Mouse (Mus musculus) left cerebral cortex, adult 2 months (tissue): ENCODE results near the gene Arid2. TPM values are rescaled to one million over a fixed set of nuclear protein-coding genes. Genes with fewer than 3 reads are reported as not detected.

Experiments
- DNase-seq, 2 experiments: peaks; one replicate each; pipeline ENCODE4 v3.0.0; 2021 to 2022; ENCODE audit warnings: low spot score in 2 of 2, mixed read lengths in 1 of 2; ENCODE audit errors: extremely low spot score in 1 of 2
- H3K27ac ChIP-seq: fragments of 200-600 bp; 2 replicates; pipeline ENCODE4 v1.8.1; 2022
- H3K4me3 ChIP-seq: fragments of 200-600 bp; 2 replicates; pipeline ENCODE4 v1.8.1; 2022
- CTCF ChIP-seq: fragments of 200-600 bp; IDR thresholded peaks from 2 replicates; pipeline ENCODE4 v1.8.1; 2022; ENCODE audit warnings: antibody characterized with exemption, mild to moderate bottlenecking, moderate library complexity
- intact Hi-C: fragments of 180-260 bp; cut with DNase I; formaldehyde crosslinking; loops from one replicate; pipeline ENCODE4 v1.15.1; 2025
- total RNA-seq, 2 experiments: library from RNA; stranded (reverse); gene quantifications; 2 replicates each; pipeline ENCODE4 v1.2.3; 2021

Arid2 gene
- total RNA-seq, 2 experiments from 2014 or later = 30.3 to 35.3 TPM

DNA sequence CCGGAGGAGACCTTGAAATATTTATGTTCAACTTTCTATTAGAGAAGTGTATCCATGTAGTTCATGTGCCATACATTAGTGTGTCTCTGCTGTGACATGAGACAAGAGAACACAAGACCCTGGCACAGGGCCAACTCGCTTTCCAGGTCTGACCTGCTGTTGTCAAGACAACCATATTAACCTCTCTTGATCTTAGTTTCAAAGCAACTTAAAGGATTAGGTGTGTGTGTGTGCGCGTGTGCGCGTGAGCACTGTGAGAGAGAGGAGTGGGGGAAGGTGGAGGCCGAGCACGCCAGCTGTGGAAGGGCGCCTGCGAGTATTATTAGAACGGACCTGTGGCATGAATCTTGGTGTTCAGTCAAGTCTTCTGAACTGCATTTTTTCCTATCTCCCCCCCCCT is 15.0 kb upstream of the Arid2 start:
- no peak for TF ChIP-seq CTCF
- Histone ChIP-seq H3K27ac (no peak overlapping the region), H3K4me3 (no peak overlapping the region)
- DNase-seq = no peak
- intact Hi-C loops = no loop called here

DNA sequence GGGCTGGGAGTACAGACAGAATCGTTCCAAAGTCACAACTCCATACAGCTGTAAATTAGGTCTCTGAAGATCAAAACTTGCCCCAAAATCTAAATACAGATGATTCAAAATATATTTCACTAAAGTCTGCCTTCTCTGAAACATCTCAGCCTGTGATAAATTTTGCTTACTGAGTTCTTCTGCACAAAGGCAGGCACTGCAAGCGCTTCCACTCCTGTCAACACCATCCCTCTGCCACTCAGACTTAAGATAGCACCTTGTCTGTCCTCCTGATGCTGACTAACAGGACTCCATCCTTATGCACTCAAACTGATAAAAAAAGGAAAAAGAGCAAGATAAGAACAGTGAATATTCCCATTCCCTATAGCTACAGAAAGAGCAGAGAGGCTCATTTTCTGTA is 13.0 kb upstream of the Arid2 start:
- no peak overlapping the region for H3K27ac ChIP-seq
- intact Hi-C loops = no loop called here
- DNase-seq = no peak
- TF ChIP-seq CTCF = no peak
- H3K4me3 ChIP-seq = no peak overlapping the region

- TF ChIP-seq CTCF = no peak
- DNase-seq = no peak
Measured at GRCm38 (mm10) chr15:96275198-96275597, 12.1 kb upstream of the Arid2 start.

DNA sequence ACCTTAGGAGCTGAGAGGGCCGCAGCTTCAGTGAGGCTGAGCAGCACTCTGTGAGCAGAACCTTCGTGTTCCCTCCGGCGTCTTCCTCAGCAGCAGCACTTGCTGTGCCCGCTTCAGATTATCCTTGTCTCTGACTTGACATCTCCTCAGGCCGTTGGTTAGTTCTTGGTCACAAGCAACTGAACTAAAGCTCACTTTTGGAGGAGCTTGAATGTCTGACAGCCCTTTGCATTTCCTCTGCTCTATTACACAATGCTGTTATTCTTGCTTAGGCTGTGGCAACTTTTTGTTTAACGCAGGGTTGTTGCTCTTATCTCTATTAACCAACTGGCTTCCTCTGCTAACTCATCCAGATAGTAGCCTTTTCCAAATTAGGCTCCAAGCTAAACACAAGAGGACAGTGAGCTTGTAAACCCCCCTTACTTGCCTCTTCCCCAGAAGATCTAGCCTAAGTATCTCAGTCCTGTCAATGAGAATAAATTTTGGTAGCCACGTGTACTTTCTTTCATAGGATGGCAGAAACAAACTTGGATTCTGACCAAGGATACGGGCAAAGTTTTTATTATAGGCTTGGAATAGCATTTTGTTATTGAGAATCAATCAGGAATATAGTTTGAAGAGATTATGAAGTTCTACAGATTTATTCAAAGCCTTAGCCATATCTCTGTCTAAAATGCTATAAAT is 11.4 kb upstream of the Arid2 start:
- intact Hi-C loops = loop anchor here (5.0 kb wide), 1 partner anchor 254 kb away; no protein-coding TSS in a partner anchor
- DNase-seq = no peak
- no peak overlapping the region for H3K4me3 ChIP-seq
- no peak for TF ChIP-seq CTCF
- no peak overlapping the region for H3K27ac ChIP-seq

More at GRCm38 (mm10) chr15:96275198-96275597, 12.1 kb upstream of the Arid2 start:
- Histone ChIP-seq H3K4me3 (no peak overlapping the region), H3K27ac (no peak overlapping the region)
- intact Hi-C loops = loop anchor here (5.0 kb wide), 1 partner anchor 253 kb away; no protein-coding TSS in a partner anchor

GRCm38 (mm10) chr15:96277061-96277460 is 10.3 kb upstream of the Arid2 start:
- no peak for TF ChIP-seq CTCF

GRCm38 (mm10) chr15:96281236-96281635 is 6.1 kb upstream of the Arid2 start:
- no peak overlapping the region for H3K4me3 ChIP-seq
- no peak for TF ChIP-seq CTCF
- H3K27ac ChIP-seq = no peak overlapping the region
- intact Hi-C loops = loop anchor here (5.0 kb wide), 3 partner anchors 109 to 349 kb away; no protein-coding TSS in a partner anchor
- DNase-seq = no peak

More at GRCm38 (mm10) chr15:96277061-96277460, 10.3 kb upstream of the Arid2 start:
- no peak overlapping the region for H3K27ac ChIP-seq
- no peak for DNase-seq
- intact Hi-C loops = loop anchor here (5.0 kb wide), 1 partner anchor 255 kb away; no protein-coding TSS in a partner anchor
- no peak overlapping the region for H3K4me3 ChIP-seq

- peak overlapping the region; percentile 84 for H3K4me3 ChIP-seq
- intact Hi-C loops = loop anchor here (5.0 kb wide), 3 partner anchors 111 to 351 kb away; no protein-coding TSS in a partner anchor
- no peak for TF ChIP-seq CTCF
- no peak for DNase-seq
- no peak overlapping the region for H3K27ac ChIP-seq
Measured at GRCm38 (mm10) chr15:96283141-96283540, 4.2 kb upstream of the Arid2 start.

GRCm38 (mm10) chr15:96283920-96284431 is 3.3 kb upstream of the Arid2 start:
- peak; percentile 40 for TF ChIP-seq CTCF
- peak overlapping the region; percentile 84 for H3K4me3 ChIP-seq
- intact Hi-C loops = loop anchor here (5.0 kb wide), 3 partner anchors 112 to 352 kb away; no protein-coding TSS in a partner anchor
- DNase-seq = peak; percentile 18 to 26
- H3K27ac ChIP-seq = peak overlapping the region; percentile 42

GRCm38 (mm10) chr15:96284711-96285322 is 2.5 kb upstream of the Arid2 start:
- no peak for TF ChIP-seq CTCF
- intact Hi-C loops = loop anchor here (1.0 to 5.0 kb wide), 6 partner anchors 113 to 523 kb away; partner anchors contain the start of gene Slc38a2
- peak overlapping the region; percentile 96 for H3K27ac ChIP-seq
- DNase-seq = no peak
- H3K4me3 ChIP-seq = peak overlapping the region; percentile 84

GRCm38 (mm10) chr15:96285323-96286014 is 1.8 kb upstream of the Arid2 start:
- Histone ChIP-seq H3K4me3 (peak overlapping the region; percentile 84), H3K27ac (peak overlapping the region; percentile 96)
- TF ChIP-seq CTCF = no peak
- peak; percentile 86 to 87 for DNase-seq
- intact Hi-C loops = loop anchor here (1.0 to 5.0 kb wide), 4 partner anchors 175 to 523 kb away; partner anchors contain the start of genes Scaf11 and Slc38a2
